Mouse (Mus musculus) liver (tissue): ENCODE measurements around the gene Dhrs13.
"Not testable (repeated sequence)": the region's sequence is repeated elsewhere in the genome, so short reads cannot be mapped to it uniquely, and the experiment has no call there.

Experiments used
- DNase-seq: peaks from one replicate; pipeline ENCODE4 v3.0.0-alpha.2; 2020; ENCODE audit warnings: mixed read lengths

The Dhrs13 gene

DNA sequence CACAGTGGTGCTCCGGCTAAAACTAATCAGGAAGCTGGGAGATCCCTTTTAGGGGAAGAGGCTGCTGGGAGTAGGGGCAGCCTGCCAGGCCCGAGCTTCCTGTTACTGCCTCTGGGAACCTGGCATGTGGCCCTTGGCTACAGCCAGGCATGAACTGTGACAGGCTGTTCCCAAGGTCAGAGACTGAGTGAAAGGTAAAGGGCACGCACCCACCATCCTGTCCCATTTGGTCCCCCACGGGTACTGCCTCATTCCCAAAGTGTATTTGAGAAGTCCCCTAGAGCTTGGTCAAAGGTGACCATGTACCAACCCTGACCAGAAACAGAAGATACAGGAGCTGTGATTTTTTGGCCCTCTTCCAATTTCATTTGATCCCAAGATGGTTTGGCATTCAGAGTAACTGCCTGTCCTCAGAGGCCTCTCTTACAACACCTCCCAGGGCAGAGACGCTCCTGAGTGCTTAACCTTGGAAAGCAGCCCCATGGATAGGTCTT is 12.7 kb downstream of the Dhrs13 start:
- DNase-seq = no peak

DNA sequence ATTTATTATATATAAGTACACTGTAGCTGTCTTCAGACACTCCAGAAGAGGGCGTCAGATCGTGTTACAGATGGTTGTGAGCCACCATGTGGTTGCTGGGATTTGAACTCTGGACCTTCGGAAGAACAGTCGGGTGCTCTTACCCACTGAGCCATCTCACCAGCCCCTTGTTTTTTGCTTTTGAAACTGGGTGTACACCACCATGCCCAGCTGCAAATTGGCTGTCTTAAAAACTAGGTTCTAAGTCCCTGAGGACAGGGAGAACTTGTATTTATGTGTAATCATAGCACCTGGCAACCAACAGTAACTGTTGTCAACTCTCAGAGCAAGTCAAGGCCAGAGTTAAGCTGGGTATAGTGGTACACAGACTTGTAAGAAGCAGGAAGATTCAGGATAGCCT is 16.6 kb downstream of the Dhrs13 start:
- DNase-seq = not testable (repeated sequence)

DNA sequence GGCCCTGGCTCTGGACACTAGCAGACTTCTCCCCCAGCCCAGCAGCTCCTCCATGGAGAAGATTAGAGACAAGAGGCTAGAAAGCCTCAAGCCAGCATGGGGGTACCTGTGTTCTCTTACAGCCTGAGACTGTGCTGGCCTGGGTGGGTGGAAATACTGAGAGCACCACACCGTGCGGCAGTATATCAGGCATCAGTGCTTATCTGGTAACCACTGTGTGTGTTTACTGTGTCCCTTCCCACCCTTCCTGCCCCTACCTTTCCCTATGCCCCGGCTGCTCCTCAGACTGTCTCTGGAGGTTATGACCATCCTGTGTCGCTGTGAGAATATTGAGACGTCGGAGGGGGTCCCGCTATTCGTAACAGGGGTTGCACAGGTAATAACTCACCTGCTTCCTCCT is 21.0 kb downstream of the Dhrs13 start:
- DNase-seq = peak; percentile 54

DNA sequence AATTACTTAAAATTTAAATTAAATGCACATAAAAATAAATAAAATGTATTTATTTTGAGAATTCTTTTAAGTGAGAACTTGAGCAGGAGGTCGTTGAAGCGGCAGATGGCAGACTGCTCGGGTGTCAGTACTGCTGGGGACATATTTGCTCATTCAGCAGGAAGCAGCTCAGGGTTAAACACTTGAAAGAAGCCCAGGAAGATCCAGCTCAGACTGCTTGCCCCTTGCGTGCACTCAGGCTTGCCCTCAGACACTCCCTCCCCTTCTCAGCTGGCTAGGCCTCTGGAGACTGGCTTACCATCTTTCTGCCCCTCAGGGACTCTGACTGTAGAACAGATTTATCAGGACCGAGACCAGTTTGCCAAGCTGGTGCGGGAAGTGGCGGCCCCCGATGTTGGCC is 24.9 kb downstream of the Dhrs13 start:
- no peak for DNase-seq

DNA sequence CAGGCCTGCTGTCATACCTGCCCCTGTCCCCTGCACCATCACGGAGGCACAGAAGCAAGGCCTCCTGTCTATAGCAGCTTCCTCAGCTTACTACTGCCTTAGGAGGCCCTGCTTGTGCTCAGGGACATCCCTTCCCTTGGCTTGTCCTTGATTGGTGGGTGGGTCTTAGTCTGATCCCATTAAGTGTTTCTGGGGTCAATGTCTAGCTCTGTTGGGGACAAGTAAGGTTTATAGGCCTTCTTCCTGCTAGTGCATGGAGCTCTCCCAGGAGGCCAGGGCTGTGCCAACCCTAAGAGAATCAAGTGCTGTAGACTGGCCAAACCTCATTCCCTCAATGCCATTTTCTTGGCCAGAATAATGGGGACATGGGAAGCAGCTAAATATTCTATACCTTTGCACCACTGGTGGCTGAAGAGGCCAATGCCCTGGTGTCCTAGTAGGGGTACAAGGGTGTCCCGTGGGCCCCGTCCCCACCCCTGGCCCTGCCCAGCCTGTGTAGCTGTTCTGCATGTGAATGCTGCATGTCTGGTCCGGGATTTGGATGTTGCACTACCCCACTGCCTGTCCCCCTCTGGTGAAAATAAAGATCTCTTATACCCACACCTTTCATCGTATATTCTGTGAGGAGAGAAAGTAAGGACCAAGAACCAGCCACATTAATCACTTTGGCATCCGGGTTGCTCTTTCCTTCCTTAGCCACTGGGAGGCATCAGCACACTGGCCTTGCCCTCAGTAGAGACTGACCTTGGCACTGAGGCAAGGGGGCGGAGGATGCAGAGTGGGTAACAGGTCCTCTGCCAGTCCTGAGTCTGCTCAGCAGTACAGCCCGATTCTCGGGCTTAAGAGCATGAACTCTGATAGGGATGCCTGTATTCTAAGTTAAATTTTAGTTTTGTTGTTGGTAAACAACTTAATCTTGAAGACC is 28.0 kb downstream of the Dhrs13 start:
- DNase-seq = peak; percentile 86

DNA sequence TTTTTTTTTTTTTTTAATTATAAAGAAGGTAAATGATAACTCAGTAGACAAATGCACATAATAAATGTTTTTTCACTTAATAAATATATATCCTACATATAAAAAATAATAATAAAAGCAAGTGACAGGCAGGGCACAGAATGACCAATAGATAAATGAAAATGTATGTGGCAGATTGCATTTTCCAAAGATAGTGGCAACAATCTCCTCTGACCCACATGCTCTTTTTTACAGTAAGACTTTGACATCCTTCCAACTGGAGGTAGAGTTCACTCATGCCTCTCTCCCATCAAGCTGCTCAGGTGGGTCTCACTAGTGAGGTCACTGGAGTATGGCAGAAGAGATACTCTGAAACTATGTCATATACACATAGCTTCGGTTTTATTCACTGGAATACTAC is 30.5 kb downstream of the Dhrs13 start:
- DNase-seq = no peak

DNA sequence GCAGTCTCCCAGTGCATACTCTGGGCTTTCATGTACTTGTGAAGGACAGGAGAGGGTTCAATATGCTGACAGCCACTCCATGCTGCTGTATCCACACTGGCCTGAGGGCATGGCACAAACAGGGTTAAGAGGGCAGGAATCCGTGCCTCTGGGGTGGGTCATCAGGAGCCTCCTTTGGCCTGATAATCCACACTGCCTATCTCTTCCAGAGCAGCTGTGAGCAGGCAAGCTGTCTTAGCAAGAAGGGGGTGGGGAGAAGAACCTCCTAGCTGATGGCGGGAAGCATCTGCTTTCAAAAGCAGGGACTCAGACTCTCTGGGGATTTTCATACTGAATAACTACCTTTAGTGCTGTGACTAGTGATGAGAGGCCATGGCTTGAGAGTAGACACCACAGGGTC is 33.8 kb downstream of the Dhrs13 start:
- DNase-seq = peak; percentile 90

DNA sequence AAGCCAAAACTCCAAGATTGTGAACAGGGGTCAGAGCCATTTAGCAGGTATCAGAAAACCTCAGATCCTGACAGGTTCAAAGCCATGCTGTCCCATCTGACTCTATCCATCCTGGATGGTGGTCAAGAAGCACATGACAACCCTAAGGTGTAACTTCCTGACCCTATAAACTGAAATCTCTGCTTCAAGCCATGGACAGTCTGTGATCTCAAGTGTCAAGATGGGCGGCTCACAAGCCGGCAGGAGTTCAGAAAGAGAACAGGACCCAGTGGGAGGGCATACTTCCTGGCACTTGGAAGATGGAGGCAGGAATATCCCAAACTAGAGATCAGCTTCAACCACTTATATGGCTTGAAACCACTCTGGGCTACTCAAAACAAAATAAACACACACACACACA is 34.6 kb downstream of the Dhrs13 start:
- DNase-seq = no peak

DNA sequence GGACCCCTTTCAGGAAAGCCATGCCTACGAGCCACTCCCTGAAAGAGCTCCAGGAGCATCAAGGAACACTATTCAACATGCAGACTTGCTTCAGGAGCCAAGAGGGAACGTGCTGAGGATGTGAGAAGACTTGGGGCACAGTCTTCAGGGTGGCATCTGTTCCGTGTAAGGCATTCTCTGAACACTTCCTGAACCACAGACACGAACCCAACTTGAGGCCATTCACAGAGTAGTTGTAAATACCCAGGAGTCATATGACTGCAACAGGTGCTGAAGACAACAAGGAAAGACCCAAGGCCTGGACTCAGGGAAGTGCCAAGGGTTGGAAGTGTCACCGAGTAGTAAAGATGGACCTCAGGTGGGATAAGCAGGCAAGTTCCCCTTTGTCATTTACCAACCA is 35.5 kb downstream of the Dhrs13 start:
- no peak for DNase-seq

DNA sequence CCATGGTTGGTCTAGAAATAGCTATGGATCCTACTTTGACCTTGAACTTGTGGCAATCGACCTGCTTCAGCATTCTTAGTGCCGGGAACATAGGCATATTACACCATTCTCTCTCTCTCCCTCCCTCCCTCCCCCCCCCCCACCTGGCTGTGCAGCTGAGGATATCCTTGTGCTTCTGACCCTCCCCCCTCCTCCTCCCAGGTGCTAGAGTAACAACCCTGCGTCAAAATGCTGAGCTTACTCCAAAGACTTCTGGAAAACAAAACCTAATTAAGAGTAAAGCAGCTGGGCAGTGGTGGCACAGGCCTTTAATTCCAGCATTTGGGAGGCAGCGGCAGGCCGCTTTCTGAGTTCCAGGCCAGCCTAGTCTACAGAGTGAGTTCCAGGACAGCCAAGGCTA is 37.0 kb downstream of the Dhrs13 start:
- peak; percentile 75 for DNase-seq

DNA sequence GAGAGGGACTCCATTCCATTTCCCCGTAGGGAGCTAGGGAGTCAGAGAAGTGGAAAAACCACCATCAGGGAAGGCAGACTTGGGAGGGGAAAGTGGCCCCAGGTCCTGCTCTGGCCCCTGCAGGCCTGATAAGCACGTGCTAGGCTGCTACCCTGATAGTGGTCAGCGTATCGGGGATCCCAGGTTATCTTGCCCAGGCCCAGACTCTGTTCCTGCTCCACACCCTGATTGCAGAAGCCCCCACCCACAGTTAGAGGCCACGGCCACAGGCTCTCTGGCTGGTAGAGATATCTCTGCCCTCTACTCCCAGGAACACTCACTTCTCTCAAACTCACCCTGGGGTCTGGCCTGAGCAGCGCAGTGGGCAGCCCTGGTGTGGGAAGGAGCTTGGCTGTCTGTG is 37.6 kb downstream of the Dhrs13 start:
- peak; percentile 95 for DNase-seq

DNA sequence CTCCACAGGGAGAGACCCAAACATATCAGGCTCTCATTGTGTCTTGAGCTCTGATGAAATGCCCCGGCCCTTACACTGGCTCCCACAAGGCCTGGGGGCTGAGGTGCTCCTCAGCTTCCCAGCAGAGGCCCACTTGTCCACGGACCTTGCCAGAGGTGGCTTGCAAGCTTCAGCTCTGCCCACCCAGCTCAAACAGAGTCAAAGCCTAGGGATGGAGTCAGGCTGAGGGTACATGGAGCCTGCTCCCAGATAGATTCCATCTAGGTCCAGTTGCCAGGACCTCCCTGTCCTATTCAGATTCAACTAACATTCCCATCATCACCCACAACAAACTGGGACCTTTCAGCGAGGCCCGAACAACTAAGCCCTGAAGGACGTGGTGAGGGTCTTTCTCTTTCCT is 39.9 kb downstream of the Dhrs13 start:
- DNase-seq = no peak

DNA sequence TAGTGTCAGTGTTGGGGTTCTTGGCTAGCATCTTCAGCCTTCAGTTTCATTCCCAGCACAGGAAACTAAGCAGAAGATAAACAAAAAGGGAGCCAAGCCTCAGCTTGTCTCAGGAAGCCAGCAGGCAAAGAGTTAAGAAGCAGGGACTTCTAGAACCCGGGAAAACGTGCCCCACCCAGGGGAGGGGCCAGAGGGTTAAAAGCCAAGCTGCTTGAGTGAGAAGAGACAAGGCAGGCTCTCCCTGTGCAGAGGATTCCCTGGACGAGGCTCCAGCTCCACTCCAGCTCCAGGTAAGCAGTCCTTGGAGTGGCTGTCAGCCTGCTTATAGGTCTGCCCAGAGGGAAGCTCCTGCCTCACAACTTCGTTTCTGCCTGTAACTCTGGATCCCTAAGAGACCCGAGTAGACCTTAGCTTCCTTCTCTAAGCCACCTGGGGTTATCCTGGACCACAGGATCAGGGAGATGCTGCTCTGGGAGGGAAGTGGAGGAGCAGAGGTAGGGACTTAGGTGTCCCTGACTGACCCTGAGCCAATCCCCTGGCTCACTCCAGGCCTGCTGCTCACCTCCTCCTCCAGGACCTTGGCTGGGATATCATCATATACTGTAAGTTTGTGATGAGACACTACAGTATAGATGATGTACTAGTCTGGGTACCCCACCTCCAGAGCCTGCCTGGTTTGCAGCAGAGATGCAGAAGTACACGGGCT is 40.5 kb downstream of the Dhrs13 start:
- DNase-seq = peak; percentile 96

DNA sequence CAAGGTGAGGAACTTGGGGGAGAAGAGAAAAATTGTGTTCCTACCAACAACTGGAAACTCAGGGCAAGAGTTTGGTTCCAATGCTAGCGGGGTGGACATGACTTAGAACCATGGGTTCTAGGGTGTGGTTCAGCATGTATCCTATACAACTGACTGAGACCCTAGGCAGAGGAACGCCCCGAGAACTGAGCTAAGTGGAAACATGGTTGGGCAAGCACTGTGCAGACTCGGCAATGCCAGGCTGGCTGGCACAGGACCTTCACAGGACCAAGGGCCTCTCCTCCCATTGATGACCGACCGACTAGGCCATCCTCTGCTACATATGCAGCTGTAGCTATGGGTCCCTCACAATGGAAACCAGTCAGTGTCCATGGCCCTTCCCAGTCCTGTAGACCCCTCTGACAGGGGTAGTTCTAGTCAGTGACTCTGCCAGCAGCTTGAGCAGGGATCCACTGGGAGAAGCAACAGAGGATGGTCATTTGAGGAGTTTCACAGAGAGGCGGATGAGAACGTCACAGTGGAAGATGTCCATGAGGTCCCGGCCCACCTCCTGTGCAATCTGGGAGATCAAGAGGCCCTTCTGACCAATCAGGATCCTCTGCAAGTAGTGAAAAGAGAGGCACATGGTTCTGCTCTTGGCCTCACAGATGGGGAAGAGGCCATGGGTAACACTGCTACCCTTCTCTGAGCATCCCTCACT is 41.6 kb downstream of the Dhrs13 start:
- peak; percentile 88 for DNase-seq

DNA sequence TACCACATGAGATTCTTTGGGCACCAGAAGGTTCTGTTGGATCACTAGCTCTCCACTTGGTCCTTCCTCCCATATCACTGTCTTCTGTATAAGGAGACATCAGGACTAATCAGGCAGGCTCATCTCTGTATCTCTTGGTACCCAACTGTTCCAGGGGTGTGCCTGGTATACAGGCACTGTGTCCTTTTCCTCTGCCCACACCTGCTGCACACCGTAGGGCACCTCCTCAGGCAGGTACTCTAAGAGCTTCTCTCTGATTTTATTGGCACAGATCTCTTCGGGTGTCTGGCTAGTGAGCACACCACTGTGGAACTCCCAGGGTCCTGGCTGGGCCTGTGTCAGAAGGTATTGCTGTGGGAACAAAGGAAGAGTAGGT is 42.2 kb downstream of the Dhrs13 start:
- DNase-seq = peak; percentile 77

DNA sequence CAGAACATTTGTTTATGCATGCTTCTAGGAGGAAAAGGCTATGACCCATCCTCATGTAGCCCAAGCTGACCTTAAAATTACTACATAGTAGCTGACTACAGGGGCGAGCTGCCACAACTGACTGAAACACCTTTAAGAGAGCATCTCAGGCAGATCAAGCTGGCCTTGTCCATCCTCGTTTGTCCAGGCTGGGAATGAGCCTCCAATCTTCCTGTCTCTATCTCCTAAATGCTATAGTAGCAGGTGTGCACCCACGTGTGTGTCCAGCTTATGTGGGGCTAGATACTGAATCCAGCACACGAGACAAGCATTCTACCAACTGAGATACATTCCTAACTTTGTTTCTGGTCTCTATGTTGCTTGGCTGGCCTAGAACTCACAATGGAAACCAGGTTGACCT is 42.6 kb downstream of the Dhrs13 start:
- peak; percentile 55 for DNase-seq

DNA sequence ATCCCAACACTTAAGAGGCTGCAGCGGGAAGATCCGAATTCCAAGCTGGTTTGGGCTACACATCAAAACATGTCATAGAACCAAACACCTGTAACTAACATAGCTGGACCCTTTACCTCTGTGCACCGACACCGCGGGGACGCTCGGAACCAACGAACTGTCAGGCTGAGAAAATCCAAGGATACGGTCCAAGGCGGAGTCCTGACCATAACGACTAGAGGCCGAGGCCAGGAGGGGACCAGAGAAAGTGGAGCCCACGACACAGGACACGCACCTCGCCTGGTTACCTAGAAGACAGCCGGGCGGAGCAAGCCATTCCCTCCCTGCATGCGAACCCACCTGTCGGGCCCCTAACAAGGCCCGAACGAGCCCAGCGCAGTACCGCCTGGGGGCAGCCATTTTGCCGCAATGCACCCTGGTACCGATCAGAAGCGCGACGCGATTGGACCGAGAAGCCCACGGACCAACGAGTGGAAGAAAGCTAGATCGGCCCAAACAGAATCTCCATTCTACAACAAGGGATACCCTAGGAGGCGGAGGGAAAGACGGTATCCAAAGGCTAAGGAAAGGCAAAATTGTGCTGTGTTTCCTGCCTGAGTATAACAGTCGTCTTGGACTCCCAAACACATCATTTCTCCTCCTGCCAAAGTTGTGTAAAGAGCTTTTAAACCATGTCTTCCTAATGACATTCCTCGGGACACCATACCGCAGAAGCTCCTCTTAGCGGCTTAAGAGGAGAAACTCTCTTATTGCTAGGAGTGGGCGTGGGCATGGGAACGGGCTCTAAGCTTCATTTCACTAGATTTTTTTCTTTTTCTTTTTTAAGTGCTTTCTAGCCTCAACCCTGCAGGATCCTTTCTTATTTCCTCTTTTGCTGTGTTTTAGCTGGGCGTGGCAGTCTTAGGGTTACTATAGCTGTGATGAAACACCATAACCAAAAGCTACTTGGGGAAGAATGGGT is 48.2 kb downstream of the Dhrs13 start, which contains the start of gene Eral1:
TSS of gene Eral1 (minus strand) at position 423 of the 961 bp plus-strand sequence.
- DNase-seq = peak; percentile 89

DNA sequence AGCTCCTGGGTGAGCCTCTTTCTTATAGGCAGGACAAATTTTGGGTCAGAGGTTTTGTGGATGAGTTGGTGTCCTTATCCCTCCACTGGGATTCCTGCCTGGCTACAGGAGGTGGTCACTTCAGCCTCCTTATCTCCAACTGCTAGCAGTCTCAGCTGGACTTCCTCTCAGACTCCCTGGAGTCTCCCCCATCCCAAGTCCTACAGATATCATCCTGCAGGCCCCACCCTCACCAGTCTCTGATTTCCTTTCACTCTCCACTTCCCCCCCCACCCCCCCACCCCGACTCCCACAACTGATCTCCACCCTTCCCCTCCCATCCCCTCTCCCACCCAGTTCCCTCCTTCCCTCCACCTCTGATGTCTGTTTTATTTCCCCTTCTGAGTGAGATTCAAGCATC is 51.5 kb downstream of the Dhrs13 start:
- no peak for DNase-seq

DNA sequence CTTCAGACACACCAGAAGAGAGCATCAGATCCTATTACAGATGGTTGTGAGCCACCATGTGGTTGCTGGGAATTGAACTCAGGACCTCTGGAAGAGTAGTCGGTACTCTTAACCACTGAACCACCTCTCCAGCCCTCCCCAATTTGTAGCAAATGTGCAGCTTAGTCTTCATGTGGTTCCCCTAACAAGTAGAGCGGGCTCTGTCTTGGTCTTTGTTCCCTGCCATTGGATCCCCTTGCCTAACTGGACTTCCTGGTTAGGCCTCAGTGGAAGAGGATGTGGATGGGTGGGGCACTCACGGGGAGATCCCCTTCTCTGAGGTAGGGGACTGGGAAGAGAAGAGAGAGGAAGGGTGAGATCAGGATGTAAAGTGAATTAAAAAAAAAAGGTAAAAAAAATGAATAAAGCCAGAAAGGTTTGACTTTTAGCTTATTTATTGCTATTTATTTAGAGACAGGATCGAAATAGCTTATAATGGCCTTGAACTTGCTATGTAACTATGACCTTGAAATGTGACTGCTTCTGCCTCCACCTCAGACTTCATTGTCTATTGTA is 54.9 kb downstream of the Dhrs13 start:
- DNase-seq = no peak
